Mouse (Mus musculus) bone marrow macrophage, adult 2 months (primary cell): ENCODE measurements around the gene Il31.

Source experiments
- CTCF ChIP-seq: IDR thresholded peaks from 2 replicates; pipeline ENCODE4 v1.5.1; 2012; ENCODE audit warnings: low read depth, mild to moderate bottlenecking, low read length, moderate library complexity
- POLR2A ChIP-seq: IDR thresholded peaks from 2 replicates; pipeline ENCODE4 v1.6.1; 2012; ENCODE audit warnings: mild to moderate bottlenecking, low read depth, low read length, borderline replicate concordance

DNA sequence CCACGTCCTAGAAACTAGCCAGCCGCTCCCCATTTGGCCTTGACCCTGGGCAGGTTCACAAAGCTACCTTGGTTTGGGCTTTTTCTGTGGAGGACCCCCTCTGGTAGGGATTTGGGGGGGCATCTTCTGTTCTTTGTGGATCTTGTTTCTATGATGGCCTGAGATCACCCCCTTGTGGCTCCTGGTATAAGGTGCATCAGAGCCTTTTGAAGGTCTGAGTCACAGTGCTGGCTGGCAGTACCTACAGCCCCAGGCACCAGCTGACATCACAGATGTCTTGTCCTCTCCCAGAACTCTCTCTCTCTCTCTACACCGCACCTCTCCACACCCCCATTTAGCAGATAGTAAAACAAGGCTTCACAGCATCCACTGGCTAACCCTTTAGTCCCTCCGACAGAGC is 10.4 kb upstream of the Il31 start:
- no peak for TF ChIP-seq POLR2A
- no peak; the same call in 1 of the 2 replicates for TF ChIP-seq CTCF
